Mouse (Mus musculus) yolk sac, embryonic 10.5 days (tissue): ENCODE data around the gene Stard7.
"Not testable (repeated sequence)": the region's sequence is repeated elsewhere in the genome, so short reads cannot be mapped to it uniquely, and the experiment has no call there.

ENCODE experiments used
- DNase-seq: peaks from one replicate; pipeline ENCODE4 v3.0.0-alpha.2; 2017; ENCODE audit warnings: low spot score

Stard7 gene

GRCm38 (mm10) chr2:127275551-127276320 is 5.7 kb downstream of the Stard7 start:
- no peak for DNase-seq

- no peak for DNase-seq
Measured at GRCm38 (mm10) chr2:127278162-127278561, 8.1 kb downstream of the Stard7 start.

GRCm38 (mm10) chr2:127292250-127292649 is 22.2 kb downstream of the Stard7 start:
- DNase-seq = no peak

GRCm38 (mm10) chr2:127297001-127297805 is 27.2 kb downstream of the Stard7 start:
- no peak for DNase-seq

GRCm38 (mm10) chr2:127298056-127298455 is 28.0 kb downstream of the Stard7 start:
- DNase-seq = no peak

GRCm38 (mm10) chr2:127300701-127301100 is 30.7 kb downstream of the Stard7 start:
- DNase-seq = no peak

GRCm38 (mm10) chr2:127301883-127302282 is 31.9 kb downstream of the Stard7 start:
- DNase-seq = no peak

GRCm38 (mm10) chr2:127304192-127304591 is 34.2 kb downstream of the Stard7 start:
- DNase-seq = not testable (repeated sequence)

GRCm38 (mm10) chr2:127304609-127305210 is 34.7 kb downstream of the Stard7 start:
- no peak for DNase-seq

- no peak for DNase-seq
Measured at GRCm38 (mm10) chr2:127306123-127306522, 36.1 kb downstream of the Stard7 start.

GRCm38 (mm10) chr2:127307179-127307578 is 37.2 kb downstream of the Stard7 start:
- DNase-seq = no peak

GRCm38 (mm10) chr2:127308660-127309059 is 38.6 kb downstream of the Stard7 start:
- DNase-seq = no peak

- DNase-seq = no peak
Measured at GRCm38 (mm10) chr2:127310246-127310645, 40.2 kb downstream of the Stard7 start.

GRCm38 (mm10) chr2:127310685-127311084 is 40.7 kb downstream of the Stard7 start:
- no peak for DNase-seq

- DNase-seq = no peak
Measured at GRCm38 (mm10) chr2:127311193-127311592, 41.2 kb downstream of the Stard7 start.

GRCm38 (mm10) chr2:127312801-127313200 is 42.8 kb downstream of the Stard7 start:
- no peak for DNase-seq

- no peak for DNase-seq
Measured at GRCm38 (mm10) chr2:127313878-127314277, 43.9 kb downstream of the Stard7 start.

- DNase-seq = no peak
Measured at GRCm38 (mm10) chr2:127314467-127315154, 44.6 kb downstream of the Stard7 start.

GRCm38 (mm10) chr2:127315155-127315470 is 45.1 kb downstream of the Stard7 start:
- no peak for DNase-seq

- no peak for DNase-seq
Measured at GRCm38 (mm10) chr2:127316431-127316830, 46.4 kb downstream of the Stard7 start.

- DNase-seq = no peak
Measured at GRCm38 (mm10) chr2:127318136-127318535, 48.1 kb downstream of the Stard7 start.

GRCm38 (mm10) chr2:127319071-127319470 is 49.1 kb downstream of the Stard7 start:
- DNase-seq = no peak
